Mouse (Mus musculus): ENCODE measurements around the gene Kcna5.

Gene Kcna5

DNA sequence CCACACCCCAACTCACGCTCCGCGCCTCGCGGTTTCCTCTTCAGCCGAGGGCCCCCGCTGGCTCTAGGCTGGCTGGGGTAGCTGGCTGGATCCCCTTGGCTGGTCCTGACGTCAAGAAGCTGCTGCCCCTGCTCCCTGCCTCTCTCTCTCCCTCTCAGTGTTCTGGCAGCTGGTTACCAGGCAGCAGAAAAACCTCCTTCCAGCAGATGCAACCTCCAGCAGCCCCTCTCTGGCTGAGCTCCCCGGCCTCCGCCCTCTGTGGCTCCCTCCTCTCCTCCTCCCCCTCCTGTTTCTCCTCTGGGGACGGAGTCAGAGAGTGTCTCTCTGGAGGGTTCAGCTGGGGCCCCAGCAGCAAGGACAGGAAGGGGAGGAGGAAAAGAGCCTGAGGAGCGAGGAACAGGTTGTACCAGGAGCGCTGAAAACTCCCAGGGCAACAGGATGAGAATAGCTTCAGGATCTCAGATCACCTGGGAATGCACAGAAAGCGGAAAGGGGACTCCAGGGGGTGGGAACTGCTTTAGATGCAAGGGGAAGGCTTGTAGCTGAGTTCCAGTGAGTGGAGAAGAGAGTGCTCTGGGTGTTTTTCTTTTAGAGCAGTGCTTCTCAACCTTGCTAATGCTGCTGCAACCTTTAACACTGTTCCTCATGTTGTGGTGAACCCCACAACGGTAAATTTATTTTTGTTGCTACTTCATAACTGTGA, at the start of gene Kcna5:
Gene Kcna5, minus strand, starts transcription at position 205 of the 703 bp plus-strand sequence.
- DNase-seq, result no peak

DNA sequence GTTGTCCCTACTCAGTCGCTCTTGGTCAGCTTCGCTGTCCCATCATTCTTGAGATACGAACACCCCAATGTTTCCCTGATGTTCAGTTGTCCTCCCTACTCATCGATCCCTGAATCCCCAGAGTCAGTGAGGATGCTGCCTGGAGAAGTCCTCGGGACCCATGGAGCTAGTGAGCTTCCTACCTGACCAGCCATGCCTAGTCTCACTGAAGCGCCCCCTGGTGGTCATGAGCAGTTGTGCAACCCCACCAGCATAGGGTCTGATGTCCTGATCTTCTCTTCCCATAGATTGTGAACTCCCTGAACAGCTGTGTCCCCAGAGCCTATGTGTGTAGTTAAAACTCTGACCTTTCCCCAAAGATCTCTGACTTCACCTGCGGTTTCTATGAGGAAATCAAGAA, 47.9 kb upstream of the Kcna5 start:
- peak; percentile 75 to 81 for DNase-seq

DNA sequence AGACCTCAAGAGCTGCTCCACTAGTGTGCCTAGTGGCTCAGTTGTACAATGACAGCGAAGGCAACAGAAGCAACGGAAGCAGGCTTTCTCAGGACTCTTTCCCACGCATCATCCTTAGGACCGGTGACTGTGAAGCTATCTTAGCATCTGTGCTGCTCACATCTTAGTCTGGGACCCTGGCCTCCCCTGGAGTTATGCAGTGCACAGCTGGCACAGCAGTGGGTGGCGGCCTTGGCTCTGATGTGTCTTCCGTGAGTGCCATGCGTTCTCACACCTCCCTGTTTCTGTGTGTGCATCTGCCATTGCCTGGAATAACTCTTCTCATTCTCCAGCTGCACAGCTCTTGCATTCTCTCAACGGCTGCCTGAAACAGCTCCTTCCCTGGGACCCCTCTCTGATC, 46.4 kb upstream of the Kcna5 start:
- DNase-seq, result peak in 1 of 2 experiments; percentile 32

DNA sequence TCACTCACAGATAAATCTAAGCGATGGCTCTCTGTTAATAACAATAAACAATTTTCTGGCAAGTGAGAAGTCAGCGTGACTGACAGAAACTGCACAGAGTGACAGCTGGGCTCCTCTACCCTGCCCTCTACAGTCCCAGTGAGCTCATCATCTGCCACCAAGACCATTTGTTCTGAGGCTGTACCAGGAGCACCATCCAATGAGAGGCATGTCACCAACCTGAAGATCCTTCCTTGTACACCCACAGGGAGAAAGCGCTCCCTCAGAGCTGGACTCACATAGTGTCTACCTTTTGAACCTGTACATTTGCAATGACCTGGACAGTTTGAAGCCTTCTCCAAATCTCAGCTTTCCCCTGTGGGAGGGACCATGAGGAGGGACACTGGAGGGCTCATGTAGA, 45.4 kb upstream of the Kcna5 start:
- peak in 1 of 2 experiments; percentile 55 for DNase-seq

DNA sequence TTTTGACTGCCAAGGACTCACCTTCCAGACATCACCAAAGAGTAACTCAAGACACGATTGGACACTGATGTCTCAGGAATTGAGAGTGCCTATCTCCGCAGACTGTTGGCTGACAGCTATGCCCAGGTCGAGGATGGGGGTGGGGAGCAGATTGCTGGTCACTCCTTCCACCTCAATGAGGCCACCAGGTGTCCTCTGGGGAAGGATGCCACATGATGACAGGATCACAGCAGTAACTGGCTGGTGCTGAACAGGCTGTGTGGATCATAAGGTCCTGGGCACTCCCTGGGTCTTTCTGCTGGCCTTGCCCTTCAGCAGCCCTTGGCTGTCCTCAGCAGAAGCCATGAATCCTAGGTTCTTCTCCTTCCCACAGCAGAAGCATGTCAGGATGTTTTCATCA, 42.2 kb upstream of the Kcna5 start:
- peak; percentile 86 to 91 for DNase-seq

DNA sequence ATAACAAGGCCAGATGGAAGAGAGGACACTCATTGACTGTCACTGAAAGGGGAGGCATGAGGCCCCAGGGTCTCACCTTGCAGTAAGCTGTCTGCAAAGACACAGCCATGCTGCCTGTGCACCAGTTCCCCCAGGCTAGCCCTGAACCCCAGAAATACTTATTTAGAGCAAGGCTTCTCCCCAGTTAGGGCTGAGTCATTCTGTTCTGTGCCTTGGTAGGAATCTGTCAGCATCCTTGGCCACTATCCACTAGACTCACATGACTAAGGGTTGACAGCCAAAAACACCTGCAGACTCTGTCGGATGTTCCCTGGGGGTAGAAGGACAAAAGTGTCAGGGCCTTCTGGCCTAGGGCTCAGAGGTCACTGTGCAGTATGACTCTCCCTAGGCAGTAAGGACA, 41.4 kb upstream of the Kcna5 start:
- DNase-seq, result no peak

DNA sequence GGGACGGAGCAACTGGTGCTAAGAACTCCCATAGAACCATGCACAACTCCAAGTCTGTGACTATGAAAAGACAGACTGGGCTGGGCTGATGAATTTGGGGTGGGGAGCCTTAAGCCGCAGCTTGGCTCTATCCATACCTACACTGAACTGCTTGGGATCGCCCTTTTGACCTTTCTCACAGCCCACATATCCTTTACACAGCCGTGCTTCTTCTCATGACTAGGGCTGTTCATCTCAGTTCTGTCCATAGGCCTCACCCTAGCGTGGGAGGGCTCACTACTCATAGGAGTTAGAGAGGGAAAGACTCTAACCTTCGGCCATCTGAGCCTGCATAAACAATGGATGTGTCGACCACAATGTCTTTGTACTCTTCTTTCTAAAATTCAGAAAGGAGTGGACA, 39.6 kb upstream of the Kcna5 start:
- DNase-seq, result no peak

DNA sequence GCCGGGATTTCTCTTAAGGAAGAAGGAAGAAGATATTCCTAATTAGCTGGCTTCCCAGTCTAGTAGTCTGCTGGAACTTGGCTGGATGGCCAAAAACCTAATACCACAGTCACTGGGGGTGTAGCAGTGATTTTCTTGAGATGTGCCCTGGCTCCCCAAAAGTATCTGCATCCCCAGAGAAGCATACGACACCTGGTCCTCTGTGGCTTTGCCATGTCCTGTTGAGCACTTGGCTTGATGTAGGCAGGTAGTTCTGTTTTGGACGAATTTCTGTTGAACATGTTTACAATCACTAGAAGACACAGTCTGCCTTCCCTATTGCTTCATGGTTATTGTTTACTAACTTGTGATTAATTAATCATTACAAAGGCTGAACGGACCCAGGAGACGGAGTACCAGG, 37.8 kb upstream of the Kcna5 start:
- peak; percentile 58 for DNase-seq

DNA sequence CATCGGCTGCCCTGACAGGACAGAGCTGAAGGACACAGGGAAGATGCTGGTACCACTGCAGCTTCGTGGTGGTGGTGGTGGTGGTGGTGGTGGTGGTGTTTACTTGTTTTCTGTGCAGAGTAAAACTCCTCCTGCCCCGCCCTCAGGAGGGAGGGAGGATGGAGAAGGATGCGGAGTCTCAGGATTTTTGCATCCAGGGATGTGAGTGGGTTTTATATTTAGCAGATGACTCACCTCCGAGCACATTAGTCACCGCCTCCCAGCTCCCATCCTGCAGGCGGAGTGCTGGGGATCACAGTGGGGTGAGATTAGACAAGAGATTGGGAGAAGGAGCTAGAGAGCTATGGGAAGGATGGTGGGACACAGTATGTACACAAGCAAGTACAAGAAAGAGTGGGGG, 34.6 kb upstream of the Kcna5 start:
- peak; percentile 80 to 85 for DNase-seq

DNA sequence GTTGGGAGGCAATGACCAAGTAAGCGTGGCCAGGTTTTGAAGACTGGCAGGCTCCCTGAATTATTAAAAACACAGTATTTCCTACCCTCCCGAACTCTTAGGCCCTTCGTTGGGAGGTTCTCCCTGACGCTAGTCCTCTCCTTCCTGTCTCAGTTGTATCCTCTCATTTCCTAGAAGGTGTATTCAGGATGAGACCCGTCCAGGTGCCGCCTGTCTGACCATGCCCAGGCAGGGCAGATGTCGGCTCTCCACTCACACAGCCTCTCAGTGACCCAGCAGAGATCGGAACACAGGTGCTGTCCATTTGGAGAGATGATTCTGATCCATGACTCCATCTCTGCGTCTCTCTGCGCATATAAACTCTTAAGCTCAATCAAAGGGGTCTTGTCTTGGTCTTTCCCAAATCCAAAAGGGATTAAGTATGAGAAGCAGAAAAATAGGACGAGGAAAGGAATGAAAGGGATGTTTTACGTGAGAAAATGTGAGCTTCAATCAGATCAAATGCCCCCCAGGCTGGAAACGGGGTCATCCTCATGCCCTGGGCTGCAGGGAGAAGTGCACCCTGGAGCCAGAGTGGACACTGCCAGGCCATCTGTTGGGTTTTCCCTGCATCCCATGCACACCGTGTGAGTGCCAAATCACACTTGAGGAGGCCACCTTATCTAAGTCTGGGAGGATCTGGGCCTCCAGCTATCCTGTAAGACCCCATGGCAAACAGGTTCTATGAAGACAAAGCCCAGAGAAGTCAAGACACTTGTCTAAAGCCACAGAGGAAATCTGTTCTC, 33.0 kb upstream of the Kcna5 start:
- peak; percentile 79 to 84 for DNase-seq

DNA sequence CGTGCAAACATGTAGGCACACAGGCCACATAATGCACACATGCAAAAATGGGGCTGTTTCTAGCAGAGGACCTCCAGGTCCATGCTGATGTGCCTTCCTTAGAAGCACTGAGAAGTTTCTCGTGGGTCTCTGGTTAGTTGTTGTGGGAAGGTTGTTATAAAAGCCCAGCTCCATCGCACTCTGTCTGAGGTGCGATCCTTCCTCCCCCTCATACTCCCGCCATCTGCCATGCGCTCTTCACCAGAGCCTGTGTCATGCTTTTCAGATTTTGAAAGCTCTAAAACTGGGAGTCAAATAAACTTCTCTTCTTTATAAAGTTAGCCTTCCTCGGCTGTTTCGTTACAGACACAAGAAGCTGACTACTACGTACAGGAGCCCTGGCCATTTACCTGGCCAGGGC, 32.1 kb upstream of the Kcna5 start:
- peak in 1 of 2 experiments; percentile 30 for DNase-seq

DNA sequence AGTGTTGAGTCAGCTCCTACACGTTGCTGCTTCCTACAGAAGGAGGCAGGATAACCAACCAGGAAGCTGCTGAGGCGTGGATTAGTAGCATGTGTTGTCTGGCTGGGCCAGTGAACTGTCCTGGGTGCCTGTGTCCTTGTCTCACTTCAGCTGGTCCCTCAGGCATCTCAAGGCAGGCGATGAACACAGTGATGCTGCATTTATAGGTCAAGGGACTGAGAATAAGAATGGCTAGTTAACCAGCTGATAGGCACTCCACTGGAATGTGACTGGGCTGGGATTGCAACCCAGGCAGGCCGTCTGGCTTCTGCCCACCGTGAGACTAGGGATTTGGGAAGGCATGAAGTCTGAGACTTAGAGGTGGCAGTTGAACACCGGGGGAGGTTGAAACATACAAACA, 29.2 kb upstream of the Kcna5 start:
- DNase-seq, result peak in 1 of 2 experiments; percentile 52

DNA sequence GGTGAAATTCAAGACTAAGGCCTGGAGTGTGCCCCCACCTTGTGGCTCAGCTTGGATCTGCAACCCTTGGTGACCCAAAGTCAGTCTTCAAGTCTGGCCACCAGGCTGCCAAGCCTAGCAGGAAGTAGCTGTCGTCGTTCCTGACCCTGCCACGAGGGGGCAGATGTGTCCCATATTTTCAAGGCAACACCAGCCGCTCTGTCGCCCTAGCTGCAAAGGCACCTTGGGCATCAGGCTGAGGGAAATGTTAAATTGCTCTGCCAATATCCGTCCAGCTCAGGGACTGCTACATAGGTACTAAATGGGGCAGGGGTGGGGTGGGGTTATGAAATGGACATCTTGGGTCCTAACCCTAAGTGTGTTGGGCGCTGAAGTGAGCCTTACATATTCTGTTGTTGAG, 28.7 kb upstream of the Kcna5 start:
- DNase-seq, result peak; percentile 96

DNA sequence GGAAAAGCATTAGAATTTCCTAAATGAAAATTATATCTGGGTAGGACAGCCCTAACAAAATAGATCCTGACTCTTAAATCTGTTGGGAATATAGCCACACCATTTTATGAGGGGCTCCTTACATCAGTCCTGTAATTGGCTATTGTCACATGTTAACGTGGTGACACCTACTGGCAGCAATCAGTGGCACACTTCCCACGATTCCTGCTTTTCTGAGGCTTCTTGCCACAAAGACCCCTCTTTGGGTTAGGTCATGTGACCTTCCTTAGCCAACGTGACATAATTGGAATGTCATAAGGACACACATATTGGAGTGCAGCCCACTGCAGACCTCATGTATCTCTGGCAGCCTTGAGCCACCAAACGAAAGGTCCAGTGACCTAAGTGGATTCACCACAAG, 26.5 kb upstream of the Kcna5 start:
- DNase-seq, result peak; percentile 27 to 42

DNA sequence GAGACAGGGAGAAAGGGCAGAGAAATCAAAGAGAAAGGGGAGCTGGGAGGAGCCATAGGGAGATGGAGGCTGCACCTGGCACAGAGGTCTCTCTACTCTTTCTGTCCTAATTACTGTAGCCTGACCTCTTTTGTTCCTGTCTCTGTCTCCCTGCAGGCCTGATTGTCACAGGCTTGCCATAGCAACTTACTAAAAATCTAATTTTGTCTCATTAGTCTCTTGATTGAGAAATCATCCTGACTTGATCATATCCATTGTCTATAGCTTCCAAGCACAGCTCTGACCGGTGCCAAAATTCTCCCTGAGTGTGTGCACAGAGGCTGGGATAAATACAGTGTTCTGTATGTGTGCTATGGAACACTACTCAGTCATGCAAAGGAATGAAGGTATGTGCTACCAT, 25.5 kb upstream of the Kcna5 start:
- peak in 1 of 2 experiments; percentile 10 for DNase-seq

DNA sequence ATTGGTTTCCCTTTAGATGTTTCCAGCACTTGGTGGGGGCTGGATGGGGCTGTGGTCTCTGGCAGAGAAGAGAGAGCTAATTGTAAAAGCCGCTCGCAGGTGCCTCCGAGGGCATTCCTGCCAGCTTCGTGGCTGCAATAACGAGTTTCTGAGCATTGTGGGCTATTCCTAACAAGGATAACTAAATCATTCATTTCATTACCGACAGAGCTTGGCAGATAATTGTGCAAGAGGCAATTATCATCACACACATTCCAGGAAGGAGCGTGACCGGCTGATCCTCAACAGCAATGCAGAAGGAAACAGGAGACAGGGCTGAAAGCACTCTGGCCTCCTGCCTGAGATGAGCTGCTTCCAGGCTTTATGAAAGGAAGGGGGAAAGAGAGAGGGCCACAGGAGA, 24.8 kb upstream of the Kcna5 start:
- peak; percentile 38 to 53 for DNase-seq

DNA sequence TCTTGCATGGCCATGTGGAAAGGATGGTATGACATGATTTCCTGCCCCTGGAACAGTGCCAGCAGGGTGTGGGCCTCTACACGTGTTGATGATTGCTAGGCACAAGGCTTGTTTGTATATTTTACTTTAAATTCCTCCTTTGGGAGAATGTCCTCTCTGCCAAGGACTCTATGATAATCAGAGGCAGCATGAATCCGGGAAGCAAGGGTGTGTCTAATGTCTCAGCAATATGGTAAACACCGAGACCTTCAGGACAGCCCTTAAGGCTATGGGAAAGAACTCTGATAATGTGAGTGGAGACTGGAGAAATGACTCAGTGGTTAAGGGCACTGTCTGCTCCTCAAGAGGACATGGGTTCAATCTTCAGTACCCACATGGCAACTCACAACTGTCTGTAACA, 23.1 kb upstream of the Kcna5 start:
- DNase-seq, result peak in 1 of 2 experiments; percentile 39

DNA sequence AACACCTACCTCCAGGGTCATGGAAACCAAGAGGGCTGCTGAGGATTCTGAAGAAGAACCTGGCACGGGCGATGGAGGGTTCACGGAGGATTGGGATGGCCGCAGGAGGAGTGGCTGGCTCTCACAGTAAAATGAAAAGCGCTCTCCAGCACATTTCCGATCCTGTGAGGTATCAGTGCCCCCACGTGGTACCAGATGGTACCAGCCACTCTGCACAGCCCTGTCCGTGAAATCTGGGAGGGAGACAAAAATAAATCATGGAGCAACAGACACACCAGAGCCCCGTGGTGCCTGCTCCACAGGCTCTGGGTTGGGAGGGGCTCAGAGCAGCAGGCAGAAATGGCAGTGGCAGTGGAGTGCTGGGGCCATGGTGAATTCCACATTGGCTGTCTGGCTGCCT, 18.6 kb upstream of the Kcna5 start:
- peak; percentile 79 to 87 for DNase-seq

DNA sequence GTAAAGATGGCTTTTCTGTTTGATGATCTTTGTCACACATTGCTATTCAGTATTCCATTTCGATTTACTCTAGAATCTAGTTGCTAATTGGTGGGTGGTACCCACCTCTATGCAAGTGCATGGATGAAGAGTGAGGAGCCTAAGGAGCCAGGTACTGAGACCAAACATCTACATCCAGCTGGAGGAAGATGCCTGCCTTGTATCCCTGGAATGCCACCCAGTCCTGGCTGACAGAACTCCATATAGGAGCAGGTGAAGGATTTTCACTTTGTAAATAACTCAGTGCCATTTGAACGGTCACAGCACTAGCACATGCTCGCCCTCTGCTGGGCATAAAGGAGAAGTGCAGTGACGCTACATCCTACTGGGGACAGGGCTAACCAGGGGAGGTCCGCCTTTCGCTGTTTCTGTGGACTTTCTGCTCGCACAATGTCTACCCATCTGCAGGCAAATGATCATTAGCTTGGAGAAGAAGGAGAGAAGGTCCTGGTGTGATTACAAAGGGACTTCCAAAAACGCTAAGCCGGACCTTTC, 16.7 kb upstream of the Kcna5 start:
- DNase-seq, result peak; percentile 47 to 73

DNA sequence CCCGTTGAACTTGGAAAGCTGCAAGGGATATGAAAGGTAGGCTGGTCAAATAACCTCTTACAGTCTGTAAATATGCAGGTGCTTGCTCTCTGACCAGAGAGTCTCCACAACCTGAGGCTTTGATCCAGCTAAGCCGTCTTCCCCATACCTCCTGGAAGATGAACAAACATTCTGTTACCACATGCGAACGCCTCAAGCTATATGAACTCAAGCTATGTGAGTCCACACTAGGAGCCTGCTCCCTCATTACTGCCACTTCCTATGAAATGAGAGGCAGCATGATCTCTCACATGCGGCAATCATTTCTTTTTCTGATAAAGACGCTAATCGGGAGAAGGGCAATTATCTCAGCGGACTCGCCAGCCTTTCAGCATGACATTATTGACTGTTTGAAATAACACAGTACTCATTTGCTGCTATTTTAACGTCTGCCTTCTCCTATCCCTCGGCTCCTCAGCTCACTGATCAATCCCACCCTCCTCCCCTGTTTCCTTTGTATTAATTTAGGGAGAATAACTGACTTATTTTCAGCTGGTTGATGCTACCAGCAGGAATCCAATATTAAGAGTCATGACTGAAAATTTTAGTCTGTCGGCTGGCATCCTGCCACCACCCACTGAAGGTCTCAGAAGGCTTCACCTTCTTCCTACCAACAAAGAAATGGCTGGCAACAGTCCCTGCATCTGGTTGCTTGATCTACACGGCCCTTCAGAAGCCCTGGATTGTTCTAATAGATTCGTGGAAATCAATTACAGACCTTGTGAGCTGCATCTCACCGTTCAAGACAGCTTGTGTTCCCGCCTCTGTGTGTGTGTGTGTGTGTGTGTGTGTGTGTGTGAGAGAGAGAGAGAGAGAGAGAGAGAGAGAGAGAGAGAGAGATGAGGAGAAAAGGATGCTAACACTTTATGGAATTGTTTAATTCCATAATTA, 9.2 kb upstream of the Kcna5 start:
- no peak for DNase-seq

DNA sequence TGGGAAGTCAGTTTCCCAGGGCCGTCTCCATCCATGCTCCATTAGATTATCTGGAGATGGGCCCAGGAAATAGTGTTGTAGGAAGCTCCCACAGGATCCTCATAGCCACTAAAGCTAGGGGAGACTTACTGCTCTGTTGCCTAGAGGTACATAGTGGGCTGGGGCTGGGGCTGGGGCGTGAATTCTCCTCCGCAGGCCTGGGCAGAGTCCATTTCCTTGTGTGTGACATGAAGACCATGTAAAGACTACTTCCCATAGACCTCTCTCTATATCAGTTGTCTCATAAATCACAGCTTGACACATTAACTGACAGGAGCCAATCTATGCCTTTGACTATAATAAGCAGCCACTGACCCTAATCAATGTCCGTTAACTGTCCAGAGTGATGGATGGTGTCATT, 7.5 kb upstream of the Kcna5 start:
- no peak for DNase-seq

DNA sequence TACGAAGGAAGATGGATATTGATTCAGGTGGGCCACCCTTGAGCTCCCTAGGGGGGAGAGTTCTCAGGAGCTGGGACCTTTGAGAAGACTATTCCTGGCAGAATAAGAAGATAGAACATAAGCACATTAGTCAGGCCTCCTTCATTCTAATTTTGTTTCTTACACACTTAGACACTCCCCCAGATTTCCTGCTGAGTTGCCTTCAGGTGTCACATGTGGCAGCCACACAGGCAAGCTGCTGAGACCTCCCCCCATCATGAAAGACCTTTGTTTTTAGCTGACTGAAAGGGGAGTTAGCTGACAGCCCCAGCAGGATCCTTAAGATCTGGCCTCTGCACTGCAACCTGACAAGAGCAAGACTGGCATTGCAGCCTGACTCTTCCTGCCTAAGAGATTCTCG, 2.3 kb upstream of the Kcna5 start:
- DNase-seq, result no peak

DNA sequence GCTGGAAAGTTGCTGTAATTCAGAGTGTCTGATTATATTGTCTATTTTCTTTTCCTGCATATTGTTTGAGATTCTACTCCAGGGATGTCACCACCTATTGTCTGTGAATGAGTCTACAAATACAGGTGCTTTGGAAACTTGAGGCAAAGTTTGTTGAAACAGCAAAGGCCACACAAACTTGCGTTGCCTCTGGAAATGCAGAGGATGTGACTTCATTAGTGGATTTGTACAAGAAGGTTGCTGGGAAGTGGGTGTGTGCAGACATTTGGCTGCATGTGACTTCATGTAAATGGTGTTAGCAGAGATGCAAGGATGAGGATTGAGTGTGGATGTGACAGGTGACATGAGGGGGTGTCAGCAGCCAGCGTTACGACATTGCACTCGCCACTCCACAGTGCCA, 1.7 kb upstream of the Kcna5 start:
- no peak for DNase-seq

Data from cerebellum, postnatal 25 days (tissue).